Mouse (Mus musculus) small intestine, adult 2 months (tissue): ENCODE results near the gene Otop3. TPM values are rescaled to one million over a fixed set of nuclear protein-coding genes. Genes with fewer than 3 reads are reported as not detected.

Experiments used
- H3K27ac ChIP-seq: fragments of 200-500 bp; 2 replicates; pipeline ENCODE4 v1.5.1; 2012; ENCODE audit warnings: low read depth, low read length, control low read depth, inconsistent platforms; ENCODE audit not compliant: insufficient read depth
- H3K27me3 ChIP-seq: fragments of 200-500 bp; 2 replicates; pipeline ENCODE4 v1.6.1; 2012; ENCODE audit warnings: mild to moderate bottlenecking, moderate library complexity, low read length, inconsistent platforms; ENCODE audit not compliant: control insufficient read depth, insufficient read depth
- H3K36me3 ChIP-seq: fragments of 200-500 bp; 2 replicates; pipeline ENCODE4 v1.6.1; 2012; ENCODE audit warnings: mild to moderate bottlenecking, low read length, control low read depth, inconsistent platforms; ENCODE audit not compliant: control insufficient read depth, insufficient read depth
- H3K4me1 ChIP-seq: fragments of 200-500 bp; 2 replicates; pipeline ENCODE4 v1.6.1; 2012; ENCODE audit warnings: low read length, inconsistent platforms, mixed read lengths; ENCODE audit not compliant: control insufficient read depth, insufficient read depth, insufficient read length
- H3K4me3 ChIP-seq: fragments of 200-500 bp; 2 replicates; pipeline ENCODE4 v1.5.1; 2012; ENCODE audit warnings: low read depth, mild to moderate bottlenecking, control low read depth, inconsistent platforms, low read length, moderate library complexity
- CTCF ChIP-seq: fragments of 200-500 bp; IDR thresholded peaks from 2 replicates; pipeline ENCODE4 v1.5.1; 2012; ENCODE audit warnings: low read depth, mild to moderate bottlenecking, control low read depth, inconsistent platforms, low read length, moderate library complexity, mixed read lengths; ENCODE audit not compliant: insufficient replicate concordance, insufficient read length; ENCODE audit errors: extremely low read depth
- POLR2A ChIP-seq: fragments of 200-500 bp; IDR thresholded peaks from 2 replicates; pipeline ENCODE4 v1.6.1; 2012; ENCODE audit warnings: low read depth, mild to moderate bottlenecking, control low read depth, inconsistent platforms, low read length, moderate library complexity
- WGBS: fragments of 180-500 bp; shearing (Covaris S2); methylation state at CpG from one replicate; pipeline ENCODE4 v1.1.7; 2018; 5-methylcytosine and 5-hydroxymethylcytosine counted together
- polyA plus RNA-seq: library from polyadenylated mRNA; depleted of rRNA; stranded (reverse); fragments of >200 nt; gene quantifications from 2 replicates; pipeline ENCODE4 v1.2.3, GENCODE M21; 2012

The Otop3 gene
- polyA plus RNA-seq, 1 experiment = 0.61 TPM

DNA sequence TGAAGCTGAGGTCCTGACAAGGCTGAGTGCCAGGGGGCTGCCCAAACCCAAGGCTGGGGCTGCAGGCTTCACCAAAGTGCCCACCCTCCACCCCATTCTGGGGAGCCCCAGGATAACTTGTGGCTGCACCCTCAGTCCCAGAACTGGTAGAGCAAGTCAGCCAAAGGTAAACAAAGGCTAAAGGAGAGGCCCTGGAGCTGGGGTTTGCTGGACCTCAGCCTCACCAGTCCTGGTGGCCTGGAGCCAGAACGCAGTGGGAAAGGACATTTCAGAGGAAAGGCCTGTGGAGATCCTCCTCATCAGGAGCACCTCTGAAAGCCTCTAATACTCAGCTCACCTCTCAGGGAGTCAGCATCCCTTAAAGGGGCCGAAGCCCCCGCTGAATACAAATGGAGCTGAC, 29.6 kb downstream of the Otop3 start:
- 75% methylated on average over 3 of the region's 3 CpGs for WGBS

GRCm38 (mm10) chr11:115366039-115366705, 31.6 kb downstream of the Otop3 start:
- peak overlapping the region; percentile 62 for H3K4me3 ChIP-seq
- 70% methylated on average over 7 of the region's 7 CpGs for WGBS
- H3K27ac ChIP-seq = no peak overlapping the region
- no peaks in the 10 kb centered on the region for H3K4me1 ChIP-seq
- no peaks in the 10 kb centered on the region for H3K27me3 ChIP-seq
- H3K36me3 ChIP-seq = no peaks in the 10 kb centered on the region
- TF ChIP-seq POLR2A (no peak), CTCF (no peak)

More for the DNA sequence above, 29.6 kb downstream of the Otop3 start:
- Histone ChIP-seq H3K4me3 (no peak overlapping the region), H3K4me1 (peaks cover 6% of the 10 kb centered on the region), H3K27me3 (no peaks in the 10 kb centered on the region), H3K27ac (no peak overlapping the region), H3K36me3 (no peaks in the 10 kb centered on the region)
- TF ChIP-seq CTCF (no peak), POLR2A (no peak)

DNA sequence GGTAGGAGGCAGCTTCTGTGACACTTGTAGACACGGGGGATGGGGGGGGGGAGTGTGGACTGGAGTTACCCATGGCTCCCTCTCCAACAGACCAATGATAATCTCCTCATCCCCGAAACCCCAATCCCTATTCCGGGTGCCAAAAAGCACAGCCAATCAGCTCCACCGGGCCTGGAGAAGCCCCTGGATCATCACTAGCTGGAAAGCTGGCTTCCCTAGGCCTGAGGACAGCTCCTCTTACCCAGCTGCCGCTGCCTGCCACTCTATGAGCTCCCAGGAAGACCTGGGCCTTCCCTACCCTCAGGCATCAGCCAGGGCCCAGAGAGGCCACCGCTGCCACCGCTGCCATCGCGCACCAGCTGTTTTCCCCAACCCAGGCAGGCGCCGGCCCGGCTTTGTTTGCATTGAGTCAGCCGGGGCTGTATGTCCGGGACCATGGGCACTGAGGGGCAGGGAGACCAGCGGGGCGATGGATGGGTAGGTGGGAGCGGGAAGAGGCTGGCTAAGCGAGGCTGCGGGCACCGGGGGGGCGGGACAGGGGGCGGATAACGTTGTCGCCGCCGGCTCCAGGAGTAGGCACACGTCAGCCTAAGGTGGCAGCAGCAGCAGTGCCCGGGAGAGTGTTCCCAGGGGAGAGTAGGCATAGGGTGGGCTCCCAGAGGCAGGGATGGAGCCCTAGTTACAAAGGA, 32.3 kb downstream of the Otop3 start:
- peak overlapping the region; percentile 62 for H3K4me3 ChIP-seq
- no peaks in the 10 kb centered on the region for H3K4me1 ChIP-seq
- H3K36me3 ChIP-seq = no peaks in the 10 kb centered on the region
- no peak overlapping the region for H3K27ac ChIP-seq
- no peaks in the 10 kb centered on the region for H3K27me3 ChIP-seq
- WGBS = 7% methylated on average over 26 of the region's 28 CpGs
- TF ChIP-seq CTCF (no peak), POLR2A (no peak)

DNA sequence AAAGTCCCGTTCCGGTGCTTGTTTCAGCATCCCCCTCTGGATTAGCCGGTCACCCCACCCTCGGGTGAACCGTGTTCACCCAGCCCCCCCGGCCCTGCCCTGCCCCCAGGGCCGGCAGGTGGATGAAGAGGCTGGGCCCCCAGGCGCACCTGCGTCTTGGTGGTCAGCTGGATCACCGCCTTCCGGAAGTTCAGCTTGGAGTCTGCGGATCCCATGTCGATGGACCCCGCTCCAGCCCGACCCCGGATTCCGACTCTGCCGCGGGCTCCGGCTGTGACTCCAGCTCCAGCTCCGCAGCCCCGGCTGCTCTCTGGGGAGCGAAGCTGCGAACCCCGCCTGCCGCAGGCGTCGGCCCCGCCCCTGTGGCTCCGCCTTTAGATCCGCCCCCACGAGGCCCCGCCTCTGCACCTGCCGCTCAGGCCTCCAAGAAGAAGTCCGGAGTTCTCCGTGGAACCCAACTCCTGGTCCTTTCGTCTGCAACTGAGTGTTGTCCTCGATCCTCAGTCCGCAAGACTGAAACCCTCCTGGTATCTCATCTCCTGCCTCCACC, 32.9 kb downstream of the Otop3 start, which contains the start of gene Hid1:
Gene Hid1, minus strand, starts transcription at position 362 of the 550 bp plus-strand sequence.
- Histone ChIP-seq H3K27ac (no peak within 1 kb of the TSS), H3K4me1 (no peaks in the 10 kb centered on the region), H3K27me3 (no peaks in the 10 kb centered on the region), H3K4me3 (peak within 1 kb of the TSS; percentile 62), H3K36me3 (no peaks in the 10 kb centered on the region)
- WGBS = under 1% methylated on average over 39 of the region's 39 CpGs
- peak; percentile 53; the same call in 1 of the 2 replicates for TF ChIP-seq POLR2A
- TF ChIP-seq CTCF = no peak

DNA sequence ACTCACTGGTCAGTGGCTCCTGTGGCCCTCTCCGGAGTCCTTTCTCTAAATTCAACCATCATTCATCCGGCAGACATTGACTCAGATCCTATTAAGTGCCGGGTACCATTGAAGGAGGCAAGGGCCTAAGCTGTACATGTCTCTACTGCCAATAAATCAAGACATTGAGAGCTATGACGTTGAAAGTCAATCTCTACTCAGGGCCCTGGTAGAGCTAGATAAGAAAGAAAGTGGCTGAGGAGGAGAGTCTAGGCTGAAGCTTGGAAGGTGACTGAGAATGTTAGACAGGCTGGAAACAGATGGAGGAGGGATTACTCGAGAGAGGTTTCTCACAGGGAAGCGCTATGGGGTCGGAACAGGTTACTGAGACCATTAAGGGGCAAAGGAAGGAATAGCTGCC, 35.8 kb downstream of the Otop3 start:
- peaks cover 9% of the 10 kb centered on the region for H3K4me1 ChIP-seq
- no peaks in the 10 kb centered on the region for H3K27me3 ChIP-seq
- WGBS = 82% methylated on average over 7 of the region's 7 CpGs
- H3K27ac ChIP-seq = no peak overlapping the region
- no peak overlapping the region for H3K4me3 ChIP-seq
- TF ChIP-seq CTCF (no peak), POLR2A (no peak)
- H3K36me3 ChIP-seq = no peaks in the 10 kb centered on the region

- no peaks in the 10 kb centered on the region; the same call in 1 of the 2 replicates for H3K27me3 ChIP-seq
- H3K36me3 ChIP-seq = no peaks in the 10 kb centered on the region
- H3K4me1 ChIP-seq = peaks cover 9% of the 10 kb centered on the region
- 80% methylated on average over 8 of the region's 8 CpGs for WGBS
- H3K4me3 ChIP-seq = no peak overlapping the region
- H3K27ac ChIP-seq = no peak overlapping the region
- TF ChIP-seq POLR2A (no peak), CTCF (no peak)
Measured at GRCm38 (mm10) chr11:115371354-115371753, 36.8 kb downstream of the Otop3 start.

DNA sequence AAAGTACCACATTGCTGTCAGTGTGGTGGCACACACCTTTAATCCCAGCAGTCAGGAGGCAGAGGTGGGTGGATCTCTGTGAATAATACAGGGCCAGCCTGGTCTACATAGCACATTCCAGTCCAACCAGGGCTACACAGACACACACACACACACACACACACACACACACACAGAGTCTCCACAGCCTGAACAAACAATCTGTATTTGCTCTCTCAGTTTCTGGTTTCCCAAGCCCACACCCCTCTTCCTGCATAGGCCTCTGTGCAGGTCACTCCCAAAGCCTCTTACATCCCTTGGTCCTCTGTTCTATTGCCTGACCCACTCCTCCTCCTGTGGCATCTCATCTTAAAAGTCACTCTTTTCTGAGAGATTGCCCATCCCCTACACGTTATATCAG, 37.5 kb downstream of the Otop3 start:
- TF ChIP-seq POLR2A = no peak
- no peak for TF ChIP-seq CTCF
- H3K27me3 ChIP-seq = no peaks in the 10 kb centered on the region; the same call in 1 of the 2 replicates
- H3K27ac ChIP-seq = no peak overlapping the region
- H3K36me3 ChIP-seq = no peaks in the 10 kb centered on the region
- 71% methylated on average over 1 of the region's 1 CpGs for WGBS
- peaks cover 9% of the 10 kb centered on the region for H3K4me1 ChIP-seq
- H3K4me3 ChIP-seq = no peak overlapping the region
